Mouse (Mus musculus) macrophage (primary cell): Measurements from ENCODE around the gene Pdcd1. TPM values are rescaled to one million over a fixed set of nuclear protein-coding genes. Genes with fewer than 3 reads are reported as not detected.
"Not testable (repeated sequence)": the region's sequence is repeated elsewhere in the genome, so short reads cannot be mapped to it uniquely, and the experiment has no call there.

Experiments used
- H3K27ac ChIP-seq: fragments of 350-480 bp; formaldehyde crosslinking; 2 replicates; pipeline ENCODE4 v1.9.0; 2021
- H3K36me3 ChIP-seq: fragments of 350-480 bp; formaldehyde crosslinking; 2 replicates; pipeline ENCODE4 v1.9.0; 2021; ENCODE audit errors: inconsistent target
- H3K4me3 ChIP-seq: fragments of 350-480 bp; formaldehyde crosslinking; 2 replicates; pipeline ENCODE4 v1.9.0; 2021; ENCODE audit errors: inconsistent target
- H3K79me2 ChIP-seq: fragments of 350-480 bp; formaldehyde crosslinking; 2 replicates; pipeline ENCODE4 v1.9.0; 2021; ENCODE audit errors: inconsistent target
- WGBS: methylation state at CpG from one replicate; pipeline ENCODE4 v1.1.7; 2026; ENCODE audit warnings: inconsistent platforms; ENCODE audit not compliant: missing documents; 5-methylcytosine and 5-hydroxymethylcytosine counted together
- polyA plus RNA-seq: library from polyadenylated mRNA; stranded (reverse); fragments of 250-400 nt; gene quantifications from 3 replicates; pipeline ENCODE4 v1.2.4, GENCODE M21; 2018; ENCODE audit warnings: inconsistent platforms

Gene Pdcd1
- polyA plus RNA-seq, 1 experiment from 2014 or later = not detected

DNA sequence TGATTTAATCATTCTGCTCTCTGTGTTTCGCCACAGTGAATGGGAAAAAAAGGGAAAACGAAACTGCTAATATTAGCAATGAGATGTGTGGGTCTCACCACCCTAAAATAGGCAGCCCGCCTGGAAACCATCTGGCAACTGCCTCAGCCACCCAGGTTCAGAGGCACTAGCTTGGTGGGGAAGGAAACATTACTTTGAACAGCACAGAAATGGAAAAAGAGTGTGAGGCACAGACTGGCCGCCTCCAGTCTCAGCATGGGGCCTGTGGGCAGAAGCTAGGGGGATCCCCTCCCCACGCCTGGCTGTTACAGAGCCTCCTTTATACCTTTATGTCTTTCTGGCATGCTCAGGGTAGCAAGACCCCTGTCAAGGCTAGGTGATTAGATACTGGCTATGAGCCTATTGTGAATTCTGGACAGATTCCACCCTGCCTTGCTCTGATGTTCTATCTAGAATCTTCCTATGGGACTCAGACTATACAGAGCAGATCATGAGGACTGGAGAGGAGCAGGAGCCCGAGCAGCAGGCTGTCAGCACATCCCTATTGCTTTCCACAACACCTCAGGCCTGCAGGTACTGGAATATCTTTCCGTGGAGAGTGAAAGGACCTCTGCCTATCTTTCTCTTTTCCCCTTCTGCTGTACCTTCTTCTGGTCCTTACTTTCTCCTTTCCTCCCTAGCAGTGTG is 1.3 kb upstream of the Pdcd1 start:
- Histone ChIP-seq H3K27ac (no peak overlapping the region), H3K36me3 (no peaks in the 10 kb centered on the region), H3K79me2 (no peaks in the 10 kb centered on the region), H3K4me3 (no peak overlapping the region)
- WGBS = 41% methylated on average over 7 of the region's 7 CpGs

DNA sequence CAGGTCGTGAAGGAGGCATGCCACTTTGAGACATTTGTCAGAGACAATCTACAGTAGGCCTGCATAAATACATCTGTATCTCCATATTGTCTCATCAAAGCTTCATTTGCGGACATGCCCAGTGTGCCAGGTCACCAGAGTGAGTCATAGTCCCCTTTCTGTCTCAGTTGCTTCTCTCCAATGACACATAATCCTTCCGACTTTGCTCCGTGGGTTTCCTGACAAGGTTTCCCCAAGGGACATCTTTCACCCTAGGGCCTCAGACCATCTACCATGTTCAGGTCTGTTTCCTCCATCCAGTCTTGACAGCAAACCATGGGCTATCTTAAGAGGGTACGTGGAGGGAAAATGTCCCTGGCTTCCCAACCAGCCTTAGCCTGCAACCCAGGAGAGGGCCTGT is 1.2 kb downstream of the Pdcd1 start:
- 94% methylated on average over 5 of the region's 5 CpGs for WGBS
- H3K79me2 ChIP-seq = no peaks in the 10 kb centered on the region
- H3K4me3 ChIP-seq = no peak overlapping the region
- H3K27ac ChIP-seq = no peak overlapping the region
- no peaks in the 10 kb centered on the region for H3K36me3 ChIP-seq

DNA sequence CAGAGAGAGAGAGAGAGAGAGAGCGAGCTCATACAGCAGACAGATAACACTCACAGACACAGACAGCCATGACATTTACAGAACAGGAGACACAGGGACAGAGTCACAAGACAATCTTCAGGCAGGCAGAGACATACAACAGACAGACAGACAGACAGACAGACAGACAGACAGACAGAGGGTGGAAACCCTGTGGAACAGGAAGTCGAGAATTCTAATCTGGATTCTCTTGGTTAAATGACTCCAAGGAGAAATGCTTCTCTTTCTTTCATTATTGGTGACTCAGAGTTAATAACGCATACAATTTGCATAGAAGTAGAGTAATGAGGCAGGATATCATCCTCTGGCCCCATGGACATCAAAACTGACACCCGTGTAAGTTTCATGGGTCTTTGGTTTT is 5.8 kb downstream of the Pdcd1 start:
- WGBS = 89% methylated on average over 4 of the region's 4 CpGs
- H3K27ac ChIP-seq = no peak overlapping the region
- no peak overlapping the region for H3K4me3 ChIP-seq

DNA sequence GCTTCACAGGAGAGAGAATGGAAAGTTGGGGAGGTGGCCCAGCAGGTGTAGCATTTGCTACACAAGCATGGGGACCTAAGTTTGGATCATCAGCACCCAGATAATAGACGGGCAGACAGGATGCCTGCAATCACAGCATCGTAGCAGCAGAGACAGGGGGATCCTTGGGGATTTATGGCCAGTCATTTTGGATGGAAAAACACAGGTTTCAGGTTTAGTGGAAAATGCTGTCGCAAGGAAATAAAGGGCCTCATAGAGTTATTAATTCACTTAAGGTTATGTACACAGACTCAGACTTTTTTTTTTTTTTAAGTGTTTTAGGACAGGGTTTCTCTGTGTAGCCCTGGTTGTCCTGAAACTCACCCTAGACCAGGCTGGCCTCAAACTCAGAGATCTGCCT is 6.8 kb downstream of the Pdcd1 start:
- WGBS = 91% methylated on average over 3 of the region's 3 CpGs
- H3K4me3 ChIP-seq = no peak overlapping the region
- H3K27ac ChIP-seq = no peak overlapping the region
- H3K36me3 ChIP-seq = no peaks in the 10 kb centered on the region
- H3K79me2 ChIP-seq = no peaks in the 10 kb centered on the region

More for the DNA sequence above, 5.8 kb downstream of the Pdcd1 start:
- no peaks in the 10 kb centered on the region for H3K36me3 ChIP-seq
- no peaks in the 10 kb centered on the region for H3K79me2 ChIP-seq

DNA sequence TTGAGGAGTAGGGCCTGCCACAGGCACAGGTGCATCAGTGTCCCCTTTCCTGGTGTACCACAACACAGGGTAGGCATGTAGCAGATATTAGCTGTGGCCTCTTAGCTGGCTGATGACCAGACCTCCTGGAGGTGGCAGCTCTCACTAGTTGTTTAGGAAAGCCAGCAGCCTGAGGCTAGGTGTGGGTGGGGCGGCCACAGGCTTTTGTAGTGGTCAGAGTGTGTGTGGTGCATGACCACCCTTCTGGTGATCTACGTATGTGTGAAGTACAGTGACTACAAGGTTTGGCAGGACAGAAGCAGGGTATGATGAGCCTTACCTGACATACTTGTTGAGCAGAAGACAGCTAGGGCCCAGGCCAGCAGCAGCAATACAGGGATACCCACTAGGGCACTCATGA is 12.0 kb downstream of the Pdcd1 start:
- Histone ChIP-seq H3K27ac (no peak overlapping the region), H3K79me2 (no peaks in the 10 kb centered on the region), H3K4me3 (no peak overlapping the region), H3K36me3 (no peaks in the 10 kb centered on the region)
- WGBS = 96% methylated on average over 2 of the region's 2 CpGs

DNA sequence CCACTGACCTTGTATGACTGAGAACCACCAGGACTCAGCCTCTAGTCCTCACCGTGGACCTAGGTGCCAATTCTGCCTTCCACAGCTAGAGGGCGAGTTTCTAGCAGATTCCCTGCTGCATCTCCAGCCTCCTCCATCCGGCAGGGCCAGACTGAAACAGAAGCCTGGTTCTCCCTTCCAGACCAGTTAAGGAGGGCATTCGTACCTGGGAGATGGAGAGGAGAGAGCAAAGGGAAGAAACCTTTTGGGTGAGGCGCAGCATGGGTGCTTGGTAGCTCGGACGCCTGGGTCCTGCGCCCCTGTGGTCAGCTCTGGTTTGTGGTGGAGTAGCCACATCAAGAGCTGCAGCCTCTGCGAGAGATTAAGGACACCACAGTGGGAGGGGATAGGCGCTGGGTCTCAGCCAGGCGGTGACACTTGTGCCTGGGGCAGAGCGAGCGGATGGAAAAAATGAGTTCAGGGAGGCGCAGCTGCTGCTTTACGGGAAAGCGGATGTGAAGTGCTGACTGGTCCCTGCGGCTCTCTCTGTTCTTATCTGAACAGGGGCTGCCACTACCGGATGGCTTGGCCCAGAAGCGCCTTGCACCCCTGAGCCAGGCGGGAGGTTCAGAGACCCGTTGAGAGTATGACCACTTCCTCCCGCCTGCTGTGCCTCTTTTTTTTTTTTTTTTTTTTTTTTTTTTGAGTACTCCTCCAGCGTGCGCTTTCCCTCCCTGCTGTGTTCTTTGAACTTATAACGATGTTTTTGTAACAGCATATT is 17.2 kb downstream of the Pdcd1 start:
- Histone ChIP-seq H3K27ac (no peak overlapping the region), H3K79me2 (no peaks in the 10 kb centered on the region), H3K4me3 (peak overlapping the region; percentile 24), H3K36me3 (no peaks in the 10 kb centered on the region)
- WGBS = 2% methylated on average over 25 of the region's 25 CpGs

DNA sequence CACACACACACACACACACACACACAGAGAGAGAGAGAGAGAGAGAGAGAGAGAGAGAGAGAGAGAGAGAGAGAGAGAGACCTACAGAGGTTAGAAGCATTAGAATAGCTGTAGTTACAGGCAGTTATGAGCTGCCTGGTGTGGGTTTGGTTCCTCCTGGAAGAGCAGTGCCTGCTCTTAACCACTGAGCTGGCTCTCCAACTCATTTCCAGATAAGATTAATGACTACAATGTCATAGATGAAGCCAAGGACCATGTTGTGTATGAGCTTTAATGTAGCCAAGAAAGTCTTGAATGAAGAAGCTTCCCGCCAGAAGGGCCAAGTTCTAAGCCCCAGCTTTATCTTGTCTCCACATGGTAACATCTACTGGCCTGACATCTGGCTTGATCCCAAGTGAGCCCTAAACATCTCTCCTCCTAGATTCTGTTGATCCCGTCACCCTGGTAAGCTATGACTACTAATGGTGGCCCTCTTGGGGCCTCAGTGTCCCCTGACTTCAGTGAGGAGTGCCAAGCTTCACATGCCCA is 19.2 kb downstream of the Pdcd1 start:
- no peaks in the 10 kb centered on the region for H3K36me3 ChIP-seq
- no peak overlapping the region for H3K27ac ChIP-seq
- 90% methylated on average over 2 of the region's 2 CpGs for WGBS
- H3K4me3 ChIP-seq = no peak overlapping the region
- H3K79me2 ChIP-seq = no peaks in the 10 kb centered on the region

DNA sequence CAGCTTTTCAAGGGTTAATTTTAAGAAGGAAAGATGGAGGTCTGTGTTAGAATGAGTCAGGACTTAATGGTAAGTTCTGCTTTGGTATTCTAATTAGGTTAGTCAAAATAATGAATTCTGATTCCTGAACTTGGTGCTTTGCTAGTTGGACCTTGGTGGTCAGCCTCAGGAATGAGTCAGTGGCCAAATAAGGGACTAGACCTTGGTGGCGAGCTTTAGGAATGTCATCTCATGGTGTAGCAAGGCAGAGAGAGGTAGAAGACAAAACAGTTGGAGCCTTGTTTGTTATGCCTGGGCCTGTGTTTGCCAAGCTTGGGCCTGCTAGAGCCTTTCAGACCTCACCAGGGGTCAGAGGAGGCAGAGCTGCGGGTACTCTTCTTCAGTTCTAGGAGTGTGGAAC is 23.6 kb downstream of the Pdcd1 start:
- 96% methylated on average over 2 of the region's 2 CpGs for WGBS
- H3K36me3 ChIP-seq = no peaks in the 10 kb centered on the region
- no peak overlapping the region for H3K4me3 ChIP-seq

DNA sequence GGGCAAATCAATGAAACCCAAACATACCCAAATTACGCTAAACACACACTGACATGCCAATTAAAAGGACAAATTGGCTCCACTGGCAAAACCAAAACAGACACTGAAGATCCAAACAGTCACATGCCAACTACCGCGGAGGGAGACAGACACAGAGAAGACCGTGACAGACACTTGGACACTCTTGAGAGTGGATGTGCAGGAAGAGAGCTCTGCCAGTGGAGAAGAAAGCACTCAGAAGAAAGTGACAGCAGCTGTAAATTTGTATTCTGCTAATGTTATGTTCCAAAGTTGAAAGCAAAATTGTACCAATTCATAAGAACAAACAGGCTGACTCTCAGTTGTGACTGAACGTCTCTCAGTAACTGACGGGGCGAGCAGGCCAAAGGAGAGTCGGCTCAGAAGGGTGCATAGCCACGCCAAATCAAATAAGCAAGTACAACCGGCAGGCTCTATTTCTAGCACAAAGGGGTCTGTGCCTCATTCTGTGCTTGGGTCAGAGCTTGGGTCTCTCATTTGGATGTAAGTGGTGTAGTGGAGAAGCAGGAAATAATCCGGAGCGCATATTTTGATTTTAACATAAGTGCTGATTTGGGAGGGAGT is 24.7 kb downstream of the Pdcd1 start:
- WGBS = 96% methylated on average over 12 of the region's 12 CpGs
- Histone ChIP-seq H3K79me2 (no peaks in the 10 kb centered on the region), H3K4me3 (no peak overlapping the region), H3K27ac (no peak overlapping the region), H3K36me3 (no peaks in the 10 kb centered on the region)

More for the DNA sequence above, 23.6 kb downstream of the Pdcd1 start:
- no peak overlapping the region for H3K27ac ChIP-seq
- H3K79me2 ChIP-seq = no peaks in the 10 kb centered on the region

DNA sequence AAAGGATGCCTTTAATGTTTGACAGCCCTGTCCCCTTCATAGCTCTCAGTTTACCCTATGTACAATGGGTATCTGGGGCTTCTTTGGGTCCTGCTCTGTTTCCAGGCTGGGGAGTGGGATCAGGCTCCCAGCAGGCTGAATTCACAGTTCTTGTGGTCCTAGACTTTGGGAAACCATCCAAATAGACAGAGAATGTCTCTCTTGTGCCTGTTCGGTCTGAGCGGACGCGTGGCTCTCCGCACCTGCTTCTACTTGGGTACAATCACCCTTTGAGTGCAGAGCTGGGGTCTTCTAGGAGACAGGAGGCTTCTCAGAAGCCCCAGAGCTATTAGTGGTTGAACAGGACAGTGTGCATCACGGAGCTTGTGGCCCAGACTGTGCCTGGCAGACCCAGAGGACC is 32.2 kb downstream of the Pdcd1 start, which contains the start of gene Neu4:
Neu4 (plus strand) TSS at position 301 of the 400 bp plus-strand sequence.
- no peak within 1 kb of the TSS for H3K27ac ChIP-seq
- WGBS = 94% methylated on average over 6 of the region's 6 CpGs
- H3K4me3 ChIP-seq = no peak within 1 kb of the TSS
- H3K36me3 ChIP-seq = no peaks in the 10 kb centered on the region
- no peaks in the 10 kb centered on the region for H3K79me2 ChIP-seq

DNA sequence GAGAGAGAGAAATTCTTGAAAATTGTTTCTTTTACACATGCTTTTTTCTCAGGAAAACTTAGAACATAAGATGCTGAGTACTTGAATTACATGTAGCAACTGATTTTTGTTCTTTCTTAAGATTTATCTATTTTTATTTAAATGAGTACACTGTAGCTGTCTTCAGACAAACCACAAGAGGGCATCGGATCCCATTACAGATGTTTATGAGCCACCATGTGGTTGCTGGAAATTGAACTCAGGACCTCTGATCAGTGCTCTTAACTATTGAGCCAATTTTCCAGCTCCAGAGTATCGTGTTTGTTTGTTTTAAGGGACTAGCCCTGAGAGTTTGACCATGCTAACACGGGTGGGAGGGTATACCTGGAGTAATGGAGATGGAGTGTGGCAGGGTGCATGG is 40.7 kb downstream of the Pdcd1 start:
- WGBS = 64% methylated on average over 3 of the region's 3 CpGs
- Histone ChIP-seq H3K27ac (no peak overlapping the region), H3K4me3 (no peak overlapping the region), H3K79me2 (no peaks in the 10 kb centered on the region), H3K36me3 (no peaks in the 10 kb centered on the region)

DNA sequence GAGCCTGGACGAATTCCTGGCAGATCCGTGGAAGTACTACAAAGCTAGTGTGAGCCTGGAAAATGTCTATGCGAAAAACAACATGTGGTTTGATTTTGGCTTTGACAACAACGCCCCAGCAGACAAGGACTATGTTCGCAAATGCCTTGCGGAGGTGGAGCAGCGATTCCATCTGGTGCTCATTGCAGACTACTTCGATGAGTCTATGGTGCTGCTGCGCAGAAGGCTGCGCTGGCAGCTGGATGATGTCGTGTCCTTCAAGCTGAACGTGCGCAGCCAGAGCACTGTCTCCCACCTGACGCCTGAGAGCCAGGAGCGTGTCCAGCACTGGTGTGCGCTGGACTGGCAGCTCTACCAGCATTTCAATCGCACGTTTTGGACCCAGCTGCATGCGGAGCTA is 43.5 kb downstream of the Pdcd1 start:
- 96% methylated on average over 7 of the region's 19 CpGs for whole genome bisulfite sequencing
- H3K79me2 ChIP-seq, H3K36me3 ChIP-seq, H3K27ac ChIP-seq, H3K4me3 ChIP-seq: not testable (repeated sequence)

DNA sequence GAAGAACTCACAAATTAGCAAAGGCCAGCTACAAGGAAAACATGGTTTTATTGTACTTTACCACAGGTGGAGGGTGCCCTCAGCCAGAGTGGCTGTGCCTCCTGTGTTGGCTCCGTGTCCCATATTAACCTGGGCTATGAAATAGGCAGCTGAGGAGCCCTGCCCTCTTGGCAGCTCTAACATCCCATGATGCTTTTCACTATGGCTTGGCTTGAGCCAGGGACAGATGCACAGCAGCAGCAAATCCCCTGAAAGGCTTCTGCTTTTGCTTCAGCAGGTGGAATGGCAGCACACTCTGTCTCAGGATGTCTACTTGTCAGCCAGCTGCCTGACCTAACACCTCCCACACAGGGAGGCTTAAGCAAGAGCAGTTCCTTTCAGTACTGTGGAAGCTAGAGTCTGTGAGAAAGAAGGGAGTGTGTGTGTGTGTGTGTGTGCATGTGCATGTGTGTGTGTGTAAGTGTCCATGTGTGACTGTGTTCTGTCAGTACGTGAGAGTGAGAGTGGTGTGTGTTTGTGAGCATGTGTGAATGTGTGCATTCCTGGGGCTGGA is 46.3 kb downstream of the Pdcd1 start:
- not testable (repeated sequence) for H3K27ac ChIP-seq, H3K36me3 ChIP-seq, H3K4me3 ChIP-seq, H3K79me2 ChIP-seq
- no CpG with 5 or more reads among the region's 2 CpGs for WGBS

DNA sequence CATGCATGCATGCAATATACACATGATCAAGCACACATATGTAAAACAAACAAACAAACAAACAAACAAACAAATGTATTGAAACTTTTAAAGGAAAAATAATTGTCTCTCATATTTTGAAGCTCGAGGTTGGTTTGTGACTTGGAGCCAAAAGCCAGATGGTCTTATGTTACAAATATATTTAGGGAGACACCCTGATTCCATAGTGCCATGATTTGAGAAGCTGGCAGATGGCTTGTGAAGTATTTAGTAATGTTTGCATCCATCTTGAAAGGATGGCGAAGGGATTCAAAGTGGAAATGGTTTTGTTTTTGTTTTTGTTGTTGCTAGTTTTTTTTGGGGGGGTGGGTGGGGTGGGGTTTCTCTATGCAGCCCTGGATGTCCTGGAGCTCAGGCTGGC is 51.3 kb downstream of the Pdcd1 start:
- H3K27ac ChIP-seq = no peak overlapping the region
- WGBS = 80% methylated on average over 1 of the region's 2 CpGs
- H3K79me2 ChIP-seq = no peaks in the 10 kb centered on the region
- H3K4me3 ChIP-seq = no peak overlapping the region
- H3K36me3 ChIP-seq = no peaks in the 10 kb centered on the region

DNA sequence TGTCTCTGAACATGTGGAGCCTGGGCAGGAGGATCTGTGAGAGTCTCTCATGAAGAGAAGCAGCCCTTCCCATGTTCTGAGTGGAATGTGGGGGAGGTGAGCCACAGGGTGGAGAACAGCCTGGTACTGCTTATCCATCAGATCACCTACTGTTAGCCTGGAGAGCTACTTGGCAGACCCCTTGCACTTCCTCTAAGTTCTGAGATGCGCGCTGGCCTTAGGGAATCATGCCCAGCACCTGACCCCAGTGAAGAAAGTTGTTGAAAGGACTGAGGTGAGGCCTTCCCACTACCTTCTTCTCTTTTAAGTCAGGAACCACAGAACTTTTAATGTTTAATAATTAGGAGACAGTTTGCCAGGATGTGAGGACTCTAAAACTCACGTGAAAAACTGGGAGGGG is 60.9 kb downstream of the Pdcd1 start:
- H3K4me3 ChIP-seq, H3K27ac ChIP-seq, H3K79me2 ChIP-seq, H3K36me3 ChIP-seq: not testable (repeated sequence)
- WGBS = 78% methylated on average over 1 of the region's 3 CpGs
